Mouse (Mus musculus) cerebellum, postnatal 14 days (tissue): ENCODE results near the gene Ppia.
"Not testable (repeated sequence)": the region's sequence is repeated elsewhere in the genome, so short reads cannot be mapped to it uniquely, and the experiment has no call there.

ENCODE experiments used
- DNase-seq, 2 experiments: peaks; one replicate each; pipeline ENCODE4 v3.0.0; 2021; ENCODE audit warnings: mixed read lengths in 2 of 2

Gene Ppia

DNA sequence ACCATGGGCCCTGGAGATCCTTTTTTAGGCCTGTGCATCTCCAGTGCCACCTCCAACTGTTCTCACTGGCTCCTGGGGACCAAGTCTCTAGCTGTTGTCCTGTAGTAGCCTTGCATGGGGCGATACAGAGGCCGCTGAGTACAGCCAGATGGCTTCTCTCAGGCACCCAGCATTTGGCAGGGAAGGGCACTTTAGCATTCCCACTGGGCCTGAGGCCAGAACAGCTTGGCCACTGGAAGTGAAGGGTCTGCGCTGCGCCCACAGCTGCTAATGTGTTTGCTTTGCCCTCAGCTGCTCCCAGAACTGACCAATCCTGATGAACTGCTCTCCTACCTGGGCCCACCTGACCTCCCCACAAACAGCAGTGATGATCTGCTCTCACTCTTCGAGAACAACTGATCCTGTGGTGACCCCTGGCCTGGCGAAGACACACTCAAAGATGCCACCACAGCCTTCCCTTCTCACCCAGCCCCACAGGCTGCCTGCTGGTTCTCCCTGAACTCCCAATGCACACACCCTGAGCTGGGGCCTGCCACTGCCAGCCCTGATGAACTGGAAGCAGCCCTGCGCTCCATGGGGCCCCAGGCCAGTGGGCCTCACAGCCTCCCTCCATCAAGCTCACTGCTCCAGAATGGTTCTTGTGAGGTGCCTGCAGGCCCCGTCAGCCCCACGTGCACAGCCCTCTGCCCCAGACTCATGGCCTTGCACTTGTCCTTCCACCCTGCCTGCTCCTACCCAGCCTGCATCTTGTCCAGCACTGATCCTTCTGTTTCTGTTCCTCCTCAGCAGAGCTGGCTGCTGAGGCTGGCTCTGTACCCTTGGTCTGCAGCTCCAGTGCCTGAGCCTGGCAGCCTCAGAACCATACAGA, 10.3 kb upstream of the Ppia start:
- DNase-seq = peak; percentile 65 to 78

DNA sequence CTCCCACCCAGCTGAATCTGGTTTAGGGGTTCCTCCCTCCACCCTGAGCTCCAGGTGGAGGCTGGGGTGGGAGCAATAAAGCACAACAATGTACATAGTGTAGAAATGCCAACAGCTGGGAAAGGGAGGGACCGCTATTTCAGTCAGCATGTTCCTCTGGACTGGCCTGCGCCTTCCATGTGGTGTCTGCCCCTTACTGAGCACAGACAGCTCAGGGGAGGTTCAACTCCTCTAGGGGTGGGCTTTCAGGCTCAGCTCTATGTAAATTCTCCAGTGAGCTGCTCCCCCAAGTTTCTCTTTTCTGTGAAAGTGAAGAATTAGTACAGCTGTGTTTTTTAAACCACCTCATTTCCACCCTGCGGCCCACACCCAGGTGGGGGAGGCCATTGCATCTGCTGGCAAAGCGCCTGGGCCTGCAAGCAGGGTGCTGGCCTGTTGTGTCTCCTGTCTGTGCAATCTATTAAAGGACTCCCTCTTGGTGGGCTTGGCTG, 9.6 kb upstream of the Ppia start:
- DNase-seq = peak in 1 of 2 experiments; percentile 43

DNA sequence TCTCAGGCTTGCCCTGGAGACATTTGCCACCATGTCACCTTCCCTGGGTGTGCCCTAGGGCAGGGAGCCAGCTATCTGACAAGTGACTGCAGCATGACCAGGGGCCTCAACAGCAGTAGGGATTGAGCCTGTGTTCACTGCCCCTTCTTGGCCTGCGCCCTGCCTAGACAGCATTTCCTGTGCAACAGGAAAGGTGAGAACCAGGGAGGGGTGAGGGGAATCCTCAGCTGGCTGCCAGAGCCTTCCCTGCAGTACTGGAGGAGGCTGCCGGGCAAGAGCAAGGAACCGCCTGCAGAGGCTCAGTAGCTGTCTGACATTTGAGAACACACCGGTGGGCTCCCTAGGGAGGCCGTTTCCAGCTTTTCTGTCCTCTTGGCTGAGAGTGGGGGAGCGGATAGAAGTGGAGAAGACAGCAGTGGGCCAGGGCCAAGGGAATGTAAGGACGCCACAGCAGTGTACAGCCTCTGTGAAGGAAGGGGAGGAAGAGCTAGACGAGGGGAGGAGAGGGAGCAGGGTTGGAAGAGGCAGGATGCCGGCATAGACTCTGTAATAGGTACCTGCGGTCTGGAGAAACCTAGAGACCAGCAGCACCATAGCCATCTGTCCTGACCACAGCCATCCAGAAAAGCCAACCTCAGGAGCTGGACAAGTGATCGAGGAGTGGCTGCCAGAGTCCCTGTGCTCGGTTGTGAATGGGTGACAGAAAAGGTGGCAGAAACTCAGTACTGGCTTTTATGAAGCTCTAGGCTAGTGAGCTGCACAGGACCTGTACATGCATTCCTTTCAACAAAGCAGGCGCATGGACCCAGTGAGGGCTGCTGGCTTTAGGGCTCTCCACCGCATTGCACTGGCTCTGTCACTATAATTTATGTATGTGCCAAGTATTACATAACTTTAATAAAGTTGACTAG, 8.7 kb upstream of the Ppia start:
- DNase-seq = peak; percentile 69 to 71

DNA sequence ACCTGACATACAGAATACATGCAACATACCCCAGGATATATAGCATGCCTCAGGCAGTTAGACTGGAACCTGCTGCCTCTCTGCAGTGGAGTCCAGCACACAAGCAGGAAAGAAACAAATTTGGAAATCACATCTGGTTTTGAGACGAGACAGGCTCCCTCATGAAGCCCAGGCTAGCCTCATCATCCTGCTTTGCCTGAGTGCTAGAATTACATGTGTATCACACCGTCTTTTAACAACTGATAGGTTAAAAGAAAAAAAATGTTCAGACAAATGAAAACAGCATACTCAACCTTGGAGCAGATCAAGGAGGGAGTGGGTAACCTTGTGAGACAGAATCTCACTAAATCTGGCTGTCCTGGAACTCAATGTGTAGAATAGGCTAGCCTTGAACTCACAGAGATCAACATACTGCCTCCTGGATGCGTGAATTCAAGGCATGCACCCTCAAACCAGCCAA, 8.1 kb upstream of the Ppia start:
- no peak for DNase-seq

DNA sequence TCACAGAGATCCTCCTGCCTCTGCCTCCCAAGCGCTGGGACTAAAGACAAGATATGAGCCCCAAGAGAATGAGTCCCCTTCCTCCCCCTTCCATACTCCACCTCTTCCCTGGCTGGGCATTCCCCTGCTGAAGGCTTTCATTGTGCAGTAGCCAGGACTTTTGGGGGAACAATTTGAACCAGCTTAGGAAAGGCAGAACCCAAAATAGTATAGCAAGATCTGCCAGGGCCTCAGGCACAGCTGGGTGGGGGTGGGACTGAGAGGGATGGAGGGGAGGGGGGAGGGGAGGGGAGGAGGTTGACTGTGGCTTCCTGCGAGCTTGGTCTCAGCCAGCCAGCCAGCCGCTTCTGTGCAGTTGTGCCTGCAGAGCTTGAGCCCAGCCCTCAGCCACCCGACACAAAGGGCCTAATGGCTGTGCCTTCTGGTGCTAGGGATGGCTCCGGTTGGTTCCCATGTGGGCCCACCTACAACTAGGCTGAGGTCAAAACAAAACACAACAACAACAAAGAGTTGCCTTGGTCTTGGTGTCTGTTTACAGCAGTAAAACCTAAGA, 5.1 kb upstream of the Ppia start:
- DNase-seq = no peak

- not testable (repeated sequence) for DNase-seq
Observed at GRCm38 (mm10) chr11:6410755-6411154, 4.5 kb upstream of the Ppia start.

DNA sequence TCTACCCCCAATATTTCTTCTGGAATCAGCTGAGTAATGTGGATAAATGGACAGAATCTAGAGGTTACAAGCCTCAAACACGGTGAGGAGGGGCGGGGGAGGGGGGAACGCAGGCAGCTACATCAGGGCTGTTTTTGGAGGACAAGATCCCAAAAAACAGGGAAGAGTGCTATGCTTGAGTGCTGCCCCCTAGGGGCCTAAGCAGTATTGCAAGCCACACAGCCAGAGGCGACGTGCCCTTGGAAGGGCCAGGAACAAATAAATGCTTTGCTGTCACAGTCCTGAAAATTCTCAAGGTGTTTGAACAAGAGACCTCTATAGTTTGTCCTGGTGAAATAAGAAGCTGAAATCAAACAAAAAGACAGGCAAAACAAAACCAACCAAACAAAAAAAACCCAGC, 3.6 kb upstream of the Ppia start:
- DNase-seq = peak; percentile 92 to 96

DNA sequence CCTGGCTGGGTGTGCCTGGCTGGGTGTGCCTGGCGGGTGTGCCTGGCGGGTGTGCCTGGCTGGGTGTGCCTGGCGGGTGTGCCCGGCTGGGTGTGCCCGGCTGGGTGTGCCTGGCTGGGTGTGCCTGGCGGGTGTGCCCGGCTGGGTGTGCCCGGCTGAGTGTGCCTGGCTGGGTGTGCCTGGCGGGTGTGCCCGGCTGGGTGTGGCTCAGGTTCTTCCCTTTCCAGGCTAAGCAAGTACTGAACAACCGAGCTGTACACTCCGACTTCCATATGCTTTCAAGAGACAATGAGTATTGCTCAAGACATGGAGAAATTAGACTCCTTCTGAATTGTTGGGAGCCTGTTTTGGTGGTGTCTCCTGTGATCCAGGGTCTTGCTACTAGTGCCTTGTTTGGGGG, 2.0 kb upstream of the Ppia start:
- no peak for DNase-seq

DNA sequence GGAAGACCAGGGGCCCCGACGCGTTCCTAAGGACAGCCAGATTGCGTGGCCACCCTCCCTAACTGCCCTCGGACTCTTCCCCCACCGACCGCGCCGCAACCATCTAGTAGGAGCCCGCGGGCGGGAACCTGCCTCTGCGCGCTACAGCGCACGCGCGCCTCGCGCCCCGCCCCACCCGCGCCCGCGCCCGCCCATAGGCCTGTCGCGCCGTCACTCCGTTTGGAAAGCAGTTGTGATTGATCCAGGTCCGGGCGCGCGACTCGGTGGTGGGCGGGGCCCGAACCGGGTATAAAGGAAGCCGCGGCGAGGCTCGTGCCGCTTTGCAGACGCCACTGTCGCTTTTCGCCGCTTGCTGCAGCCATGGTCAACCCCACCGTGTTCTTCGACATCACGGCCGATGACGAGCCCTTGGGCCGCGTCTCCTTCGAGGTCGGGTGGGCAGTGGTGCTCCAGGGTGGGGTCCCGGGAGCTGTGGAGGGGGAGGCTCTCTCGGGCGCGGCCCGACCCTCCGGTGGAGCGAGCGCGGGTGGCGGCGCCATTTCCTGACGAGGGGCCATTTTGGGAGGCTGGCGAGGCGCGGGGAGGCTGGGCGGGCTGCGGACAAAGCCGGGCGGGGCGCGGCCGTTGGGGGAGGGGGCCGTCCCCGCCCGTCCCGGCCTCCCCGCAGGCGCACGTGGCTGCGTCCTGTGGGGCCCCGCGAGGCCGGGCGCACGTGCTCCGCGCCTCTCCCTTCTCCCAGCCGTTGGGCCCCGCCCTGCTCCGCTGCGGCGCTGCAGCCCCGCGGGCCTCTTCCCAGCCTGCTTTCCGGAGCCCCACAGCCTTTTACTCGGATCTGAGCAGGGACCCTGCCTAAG, 535 bp downstream of the Ppia start:
- peak; percentile 100 for DNase-seq

GRCm38 (mm10) chr11:6416405-6417034, 1.3 kb downstream of the Ppia start:
- peak; percentile 90 to 94 for DNase-seq

DNA sequence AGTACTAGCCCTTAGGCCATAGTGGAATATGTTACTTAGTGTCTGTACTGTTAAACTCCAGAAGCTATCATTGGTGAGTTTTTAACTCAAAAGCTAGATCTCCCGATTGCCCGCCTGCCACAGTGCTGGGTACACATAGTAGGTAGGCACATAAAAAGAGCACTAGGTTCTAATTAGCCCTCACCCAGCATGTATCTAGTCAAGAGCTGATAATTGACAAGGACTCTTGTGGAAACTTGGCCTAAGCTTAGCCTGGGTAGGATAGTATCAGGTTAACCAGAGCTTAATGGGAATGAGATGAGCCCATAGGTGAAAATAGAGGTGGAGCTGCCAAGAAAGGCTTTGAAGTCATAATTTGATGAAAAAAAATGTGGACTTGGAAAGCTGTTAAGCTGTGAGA, 1.8 kb downstream of the Ppia start:
- no peak for DNase-seq

DNA sequence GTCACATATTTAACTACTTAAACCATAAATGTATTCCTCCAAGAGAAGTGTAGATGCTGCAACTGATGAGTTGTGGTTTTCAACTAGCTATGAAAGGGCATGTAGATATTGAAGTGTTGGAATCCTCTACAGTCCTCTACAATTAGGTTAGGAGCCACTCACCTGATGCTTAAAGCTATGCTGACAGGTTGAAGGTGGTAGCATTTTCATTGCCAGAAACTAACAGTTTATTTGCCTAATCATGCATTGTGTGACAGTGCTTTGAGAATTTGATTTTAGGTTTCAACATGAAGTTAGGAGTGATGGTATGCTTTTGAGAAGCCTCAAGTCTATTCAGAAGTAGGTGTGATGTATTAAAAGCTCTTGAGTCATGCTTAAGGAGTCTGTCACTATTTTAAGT, 2.2 kb downstream of the Ppia start:
- no peak for DNase-seq

GRCm38 (mm10) chr11:6418751-6419150, 3.5 kb downstream of the Ppia start:
- DNase-seq = no peak

DNA sequence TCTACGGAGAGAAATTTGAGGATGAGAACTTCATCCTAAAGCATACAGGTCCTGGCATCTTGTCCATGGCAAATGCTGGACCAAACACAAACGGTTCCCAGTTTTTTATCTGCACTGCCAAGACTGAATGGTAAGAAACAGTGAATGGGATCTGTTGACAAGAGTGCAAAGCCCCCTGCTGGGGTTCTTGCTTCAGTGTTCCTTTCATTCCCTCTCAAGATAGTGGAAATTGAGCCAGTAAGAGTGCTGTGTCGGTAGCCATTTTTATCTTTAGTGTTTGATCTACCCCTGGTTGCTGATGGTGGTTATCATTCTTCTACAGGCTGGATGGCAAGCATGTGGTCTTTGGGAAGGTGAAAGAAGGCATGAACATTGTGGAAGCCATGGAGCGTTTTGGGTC, 3.9 kb downstream of the Ppia start:
- not testable (repeated sequence) for DNase-seq

GRCm38 (mm10) chr11:6420283-6420703, 5.0 kb downstream of the Ppia start:
- no peak for DNase-seq

DNA sequence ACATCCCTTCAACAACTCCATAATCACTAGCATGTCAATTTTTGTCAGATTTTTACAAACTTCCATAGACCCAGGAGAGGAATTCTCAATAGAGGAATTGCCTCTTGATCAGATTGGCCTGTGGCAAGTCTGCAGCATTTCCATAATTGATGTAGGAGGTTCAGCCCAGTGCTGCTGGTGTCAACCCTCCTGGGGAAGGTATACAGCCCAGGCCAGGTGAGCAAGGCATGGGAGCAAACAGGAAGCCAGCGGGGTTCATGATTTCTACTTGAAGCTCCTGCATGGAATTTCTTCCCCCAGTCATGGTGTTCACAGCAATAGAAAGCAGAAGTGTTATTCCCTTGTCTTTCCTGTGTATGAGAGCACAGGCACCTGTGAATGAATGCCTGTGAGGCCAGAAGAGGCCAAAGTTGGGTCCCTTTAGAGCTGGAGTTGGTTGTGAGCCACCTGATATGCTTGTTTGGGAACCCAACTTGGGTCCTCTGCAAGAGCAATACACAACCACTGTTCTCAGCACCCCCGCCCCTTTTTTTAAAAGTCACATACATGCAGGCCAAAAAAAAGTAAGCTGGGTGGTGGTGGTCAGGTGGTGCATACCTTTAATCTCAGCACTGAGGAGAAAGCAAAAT, 5.6 kb downstream of the Ppia start:
- no peak for DNase-seq

DNA sequence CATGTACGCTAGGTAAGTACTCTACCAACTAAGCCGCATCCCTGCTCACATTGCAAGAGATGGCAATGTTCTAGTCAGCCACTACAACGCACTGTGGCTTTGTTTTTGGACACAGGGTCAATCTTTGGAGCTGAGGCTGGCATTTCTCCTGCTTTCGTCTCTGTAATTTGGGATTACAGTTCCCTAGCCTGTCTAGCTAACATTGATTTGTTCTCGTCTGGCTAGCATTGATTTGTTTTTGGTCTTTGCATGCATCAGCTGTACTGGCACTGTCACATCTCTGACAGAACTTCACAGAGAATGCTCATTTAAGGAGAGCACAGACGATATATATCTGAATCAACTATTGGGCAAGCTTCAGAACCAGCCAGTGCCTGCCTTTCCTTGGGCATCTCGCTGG, 14.9 kb downstream of the Ppia start:
- no peak for DNase-seq

GRCm38 (mm10) chr11:6436442-6436841, 21.2 kb downstream of the Ppia start:
- DNase-seq = peak; percentile 71 to 83

GRCm38 (mm10) chr11:6437667-6438066, 22.4 kb downstream of the Ppia start:
- no peak for DNase-seq

- DNase-seq = no peak
Observed at GRCm38 (mm10) chr11:6440171-6440570, 24.9 kb downstream of the Ppia start.

DNA sequence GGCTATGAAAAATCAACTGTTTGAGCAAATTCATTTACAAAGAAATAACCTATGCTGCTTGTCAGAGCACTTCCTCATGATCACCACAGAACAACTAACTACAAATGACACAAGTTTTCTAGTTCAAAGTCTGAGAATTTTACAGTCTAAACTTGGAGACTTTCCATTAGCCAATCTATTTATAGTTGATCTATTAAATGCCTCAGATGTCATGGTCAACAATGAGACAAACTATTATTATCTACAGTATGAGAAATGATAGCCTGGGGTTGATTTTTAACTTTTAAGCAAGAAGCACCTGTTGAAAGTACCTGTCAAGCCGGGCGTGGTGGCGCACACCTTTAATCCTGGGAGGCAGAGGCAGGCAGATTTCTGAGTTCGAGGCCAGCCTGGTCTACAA, 27.3 kb downstream of the Ppia start:
- no peak for DNase-seq
